Mouse (Mus musculus): ENCODE results near the gene Glt28d2. TPM values are rescaled to one million over a fixed set of nuclear protein-coding genes. Genes with fewer than 3 reads are reported as not detected.
A peak's percentile ranks its signal among the peaks of the same experiment; 100 is the strongest.
"Not testable (repeated sequence)": the region's sequence is repeated elsewhere in the genome, so short reads cannot be mapped to it uniquely, and the experiment has no call there.

The Glt28d2 gene
- polyA plus RNA-seq, 1 experiment from 2014 or later: 0.31 TPM

- H3K27me3 ChIP-seq (ENCODE audit: control insufficient read depth, insufficient read depth, low read depth, low read length): no peaks in the 10 kb centered on the region
- 68% methylated on average over 8 of the region's 8 CpGs for WGBS
- no peak for ATAC-seq
- no peaks in the 10 kb centered on the region for H3K4me1 ChIP-seq (ENCODE audit: control insufficient read depth, insufficient read depth, low read length)
- no peak overlapping the region for H3K27ac ChIP-seq (ENCODE audit: low read length)
- no peaks in the 10 kb centered on the region for H3K36me3 ChIP-seq (ENCODE audit: control insufficient read depth, insufficient read depth, low read length)
- no peak overlapping the region for H3K9ac ChIP-seq (ENCODE audit: low read depth, low read length)
- H3K9me3 ChIP-seq (replicated peaks; ENCODE audit: control insufficient read depth, low read length, poor library complexity, severe bottlenecking): no peaks in the 10 kb centered on the region
- no peak overlapping the region for H3K4me2 ChIP-seq (ENCODE audit: low read length)
- H3K4me3 ChIP-seq (ENCODE audit: low read depth, low read length): no peak overlapping the region
These were observed 36.0 kb upstream of the Glt28d2 start for GRCm38 (mm10) chr3:85923343-85923742.

GRCm38 (mm10) chr3:85922331-85922730 is 35.0 kb upstream of the Glt28d2 start:
- Histone ChIP-seq H3K27ac (ENCODE audit: low read length) (no peak overlapping the region), H3K4me1 (ENCODE audit: control insufficient read depth, insufficient read depth, low read length) (no peaks in the 10 kb centered on the region), H3K36me3 (ENCODE audit: control insufficient read depth, insufficient read depth, low read length) (no peaks in the 10 kb centered on the region), H3K4me2 (ENCODE audit: low read length) (no peak overlapping the region), H3K9me3 (replicated peaks; ENCODE audit: control insufficient read depth, low read length, poor library complexity, severe bottlenecking) (no peaks in the 10 kb centered on the region), H3K4me3 (ENCODE audit: low read depth, low read length) (no peak overlapping the region), H3K9ac (ENCODE audit: low read depth, low read length) (no peak overlapping the region), H3K27me3 (ENCODE audit: control insufficient read depth, insufficient read depth, low read depth, low read length) (no peaks in the 10 kb centered on the region)
- 72% methylated on average over 3 of the region's 3 CpGs for WGBS
- ATAC-seq: no peak

GRCm38 (mm10) chr3:85920671-85921070 is 33.4 kb upstream of the Glt28d2 start:
- not testable (repeated sequence) for ATAC-seq; H3K4me2 ChIP-seq (ENCODE audit: low read length); H3K27me3 ChIP-seq (ENCODE audit: control insufficient read depth, insufficient read depth, low read depth, low read length); H3K9me3 ChIP-seq (replicated peaks; ENCODE audit: control insufficient read depth, low read length, poor library complexity, severe bottlenecking); H3K4me1 ChIP-seq (ENCODE audit: control insufficient read depth, insufficient read depth, low read length); H3K9ac ChIP-seq (ENCODE audit: low read depth, low read length); H3K36me3 ChIP-seq (ENCODE audit: control insufficient read depth, insufficient read depth, low read length); H3K27ac ChIP-seq (ENCODE audit: low read length); H3K4me3 ChIP-seq (ENCODE audit: low read depth, low read length)
- 93% methylated on average over 2 of the region's 2 CpGs for WGBS

- H3K9ac ChIP-seq (ENCODE audit: low read depth, low read length): no peak overlapping the region
- no peaks in the 10 kb centered on the region for H3K27me3 ChIP-seq (ENCODE audit: control insufficient read depth, insufficient read depth, low read depth, low read length)
- no peak overlapping the region for H3K4me2 ChIP-seq (ENCODE audit: low read length)
- no peak for ATAC-seq
- 14% methylated on average over 4 of the region's 4 CpGs for WGBS
- no peak overlapping the region for H3K27ac ChIP-seq (ENCODE audit: low read length)
- no peaks in the 10 kb centered on the region for H3K9me3 ChIP-seq (replicated peaks; ENCODE audit: control insufficient read depth, low read length, poor library complexity, severe bottlenecking)
- no peaks in the 10 kb centered on the region for H3K4me1 ChIP-seq (ENCODE audit: control insufficient read depth, insufficient read depth, low read length)
- H3K4me3 ChIP-seq (ENCODE audit: low read depth, low read length): no peak overlapping the region
- no peaks in the 10 kb centered on the region for H3K36me3 ChIP-seq (ENCODE audit: control insufficient read depth, insufficient read depth, low read length)
These were observed 30.3 kb upstream of the Glt28d2 start for GRCm38 (mm10) chr3:85917600-85917999.

- H3K4me1 ChIP-seq (ENCODE audit: control insufficient read depth, insufficient read depth, low read length): no peaks in the 10 kb centered on the region
- no peak overlapping the region for H3K27ac ChIP-seq (ENCODE audit: low read length)
- H3K27me3 ChIP-seq (ENCODE audit: control insufficient read depth, insufficient read depth, low read depth, low read length): no peaks in the 10 kb centered on the region
- ATAC-seq: no peak
- H3K9ac ChIP-seq (ENCODE audit: low read depth, low read length): no peak overlapping the region
- no peaks in the 10 kb centered on the region for H3K36me3 ChIP-seq (ENCODE audit: control insufficient read depth, insufficient read depth, low read length)
- WGBS: 94% methylated on average over 6 of the region's 6 CpGs
- H3K4me2 ChIP-seq (ENCODE audit: low read length): no peak overlapping the region
- H3K9me3 ChIP-seq (replicated peaks; ENCODE audit: control insufficient read depth, low read length, poor library complexity, severe bottlenecking): no peaks in the 10 kb centered on the region
- no peak overlapping the region for H3K4me3 ChIP-seq (ENCODE audit: low read depth, low read length)
These were observed 27.5 kb upstream of the Glt28d2 start for GRCm38 (mm10) chr3:85914806-85915205.

- Histone ChIP-seq H3K9me3 (replicated peaks; ENCODE audit: control insufficient read depth, low read length, poor library complexity, severe bottlenecking) (no peaks in the 10 kb centered on the region), H3K4me2 (ENCODE audit: low read length) (no peak overlapping the region), H3K4me1 (ENCODE audit: control insufficient read depth, insufficient read depth, low read length) (no peaks in the 10 kb centered on the region), H3K4me3 (ENCODE audit: low read depth, low read length) (no peak overlapping the region), H3K27ac (ENCODE audit: low read length) (no peak overlapping the region), H3K36me3 (ENCODE audit: control insufficient read depth, insufficient read depth, low read length) (no peaks in the 10 kb centered on the region), H3K27me3 (ENCODE audit: control insufficient read depth, insufficient read depth, low read depth, low read length) (no peaks in the 10 kb centered on the region), H3K9ac (ENCODE audit: low read depth, low read length) (no peak overlapping the region)
- 83% methylated on average over 7 of the region's 7 CpGs for WGBS
- no peak for ATAC-seq
These were observed 19.8 kb upstream of the Glt28d2 start for GRCm38 (mm10) chr3:85907136-85907535.

GRCm38 (mm10) chr3:85904371-85904770 is 17.1 kb upstream of the Glt28d2 start:
- Histone ChIP-seq H3K36me3 (ENCODE audit: control insufficient read depth, insufficient read depth, low read length) (no peaks in the 10 kb centered on the region), H3K27me3 (ENCODE audit: control insufficient read depth, insufficient read depth, low read depth, low read length) (no peaks in the 10 kb centered on the region), H3K9ac (ENCODE audit: low read depth, low read length) (no peak overlapping the region), H3K4me3 (ENCODE audit: low read depth, low read length) (no peak overlapping the region), H3K27ac (ENCODE audit: low read length) (no peak overlapping the region), H3K4me2 (ENCODE audit: low read length) (no peak overlapping the region), H3K9me3 (replicated peaks; ENCODE audit: control insufficient read depth, low read length, poor library complexity, severe bottlenecking) (no peaks in the 10 kb centered on the region), H3K4me1 (ENCODE audit: control insufficient read depth, insufficient read depth, low read length) (no peaks in the 10 kb centered on the region)
- ATAC-seq: no peak

- Histone ChIP-seq H3K9me3 (replicated peaks; ENCODE audit: control insufficient read depth, low read length, poor library complexity, severe bottlenecking) (no peaks in the 10 kb centered on the region), H3K27me3 (ENCODE audit: control insufficient read depth, insufficient read depth, low read depth, low read length) (no peaks in the 10 kb centered on the region), H3K4me3 (ENCODE audit: low read depth, low read length) (no peak overlapping the region), H3K27ac (ENCODE audit: low read length) (no peak overlapping the region), H3K36me3 (ENCODE audit: control insufficient read depth, insufficient read depth, low read length) (no peaks in the 10 kb centered on the region), H3K4me1 (ENCODE audit: control insufficient read depth, insufficient read depth, low read length) (no peaks in the 10 kb centered on the region), H3K9ac (ENCODE audit: low read depth, low read length) (no peak overlapping the region), H3K4me2 (ENCODE audit: low read length) (no peak overlapping the region)
- ATAC-seq: no peak
- 96% methylated on average over 5 of the region's 5 CpGs for WGBS
These were observed 7.7 kb upstream of the Glt28d2 start for GRCm38 (mm10) chr3:85895020-85895419.

GRCm38 (mm10) chr3:85891571-85891970 is 4.3 kb upstream of the Glt28d2 start:
- WGBS: 54% methylated on average over 1 of the region's 1 CpGs
- peaks cover 21% of the 10 kb centered on the region for H3K27me3 ChIP-seq (ENCODE audit: control insufficient read depth, insufficient read depth, low read depth, low read length)
- no peaks in the 10 kb centered on the region for H3K36me3 ChIP-seq (ENCODE audit: control insufficient read depth, insufficient read depth, low read length)
- no peak for ATAC-seq
- H3K27ac ChIP-seq (ENCODE audit: low read length): no peak overlapping the region
- H3K4me1 ChIP-seq (ENCODE audit: control insufficient read depth, insufficient read depth, low read length): peaks cover 14% of the 10 kb centered on the region
- H3K9me3 ChIP-seq (replicated peaks; ENCODE audit: control insufficient read depth, low read length, poor library complexity, severe bottlenecking): no peaks in the 10 kb centered on the region
- H3K9ac ChIP-seq (ENCODE audit: low read depth, low read length): no peak overlapping the region
- no peak overlapping the region for H3K4me3 ChIP-seq (ENCODE audit: low read depth, low read length)
- H3K4me2 ChIP-seq (ENCODE audit: low read length): no peak overlapping the region

GRCm38 (mm10) chr3:85888221-85888671 is 930 bp upstream of the Glt28d2 start:
- no peaks in the 10 kb centered on the region for H3K36me3 ChIP-seq (ENCODE audit: control insufficient read depth, insufficient read depth, low read length)
- peak overlapping the region; percentile 99 for H3K4me2 ChIP-seq (ENCODE audit: low read length)
- peaks cover 29% of the 10 kb centered on the region for H3K27me3 ChIP-seq (ENCODE audit: control insufficient read depth, insufficient read depth, low read depth, low read length)
- no peak overlapping the region for H3K9ac ChIP-seq (ENCODE audit: low read depth, low read length)
- H3K4me3 ChIP-seq (ENCODE audit: low read depth, low read length): peak overlapping the region; percentile 59; the same call in 1 of the 2 replicates
- no peak for ATAC-seq
- no peak overlapping the region for H3K27ac ChIP-seq (ENCODE audit: low read length)
- H3K4me1 ChIP-seq (ENCODE audit: control insufficient read depth, insufficient read depth, low read length): peaks cover 14% of the 10 kb centered on the region
- 8% methylated on average over 11 of the region's 11 CpGs for WGBS
- H3K9me3 ChIP-seq (replicated peaks; ENCODE audit: control insufficient read depth, low read length, poor library complexity, severe bottlenecking): no peaks in the 10 kb centered on the region

Measured in midbrain, embryonic 16.5 days (tissue).